Mouse (Mus musculus) brain, embryonic 14.5 days (tissue): ENCODE measurements around the gene Atp6v0e2. TPM values are rescaled to one million over a fixed set of nuclear protein-coding genes. Genes with fewer than 3 reads are reported as not detected.

Experiments used
- DNase-seq: peaks from one replicate; pipeline ENCODE4 v3.0.0-alpha.2; 2011; ENCODE audit warnings: low read depth
- CTCF ChIP-seq: fragments of 200-500 bp; IDR thresholded peaks from 2 replicates; pipeline ENCODE4 v1.5.1; 2012; ENCODE audit warnings: inconsistent platforms, mild to moderate bottlenecking, moderate library complexity, borderline replicate concordance; ENCODE audit not compliant: insufficient read depth, insufficient read length; ENCODE audit errors: extremely low read depth
- POLR2A ChIP-seq: fragments of 200-500 bp; IDR thresholded peaks from 2 replicates; pipeline ENCODE4 v1.6.1; 2012; ENCODE audit warnings: mild to moderate bottlenecking, inconsistent platforms, borderline replicate concordance; ENCODE audit not compliant: poor library complexity, insufficient read depth, insufficient read length, severe bottlenecking; ENCODE audit errors: extremely low read depth
- polyA plus RNA-seq: library from polyadenylated mRNA; depleted of rRNA; stranded (reverse); fragments of >200 nt; gene quantifications from 2 replicates; pipeline ENCODE4 v1.2.3, GENCODE M21; 2012

Atp6v0e2 gene
- polyA plus RNA-seq, 1 experiment: 220 TPM

DNA sequence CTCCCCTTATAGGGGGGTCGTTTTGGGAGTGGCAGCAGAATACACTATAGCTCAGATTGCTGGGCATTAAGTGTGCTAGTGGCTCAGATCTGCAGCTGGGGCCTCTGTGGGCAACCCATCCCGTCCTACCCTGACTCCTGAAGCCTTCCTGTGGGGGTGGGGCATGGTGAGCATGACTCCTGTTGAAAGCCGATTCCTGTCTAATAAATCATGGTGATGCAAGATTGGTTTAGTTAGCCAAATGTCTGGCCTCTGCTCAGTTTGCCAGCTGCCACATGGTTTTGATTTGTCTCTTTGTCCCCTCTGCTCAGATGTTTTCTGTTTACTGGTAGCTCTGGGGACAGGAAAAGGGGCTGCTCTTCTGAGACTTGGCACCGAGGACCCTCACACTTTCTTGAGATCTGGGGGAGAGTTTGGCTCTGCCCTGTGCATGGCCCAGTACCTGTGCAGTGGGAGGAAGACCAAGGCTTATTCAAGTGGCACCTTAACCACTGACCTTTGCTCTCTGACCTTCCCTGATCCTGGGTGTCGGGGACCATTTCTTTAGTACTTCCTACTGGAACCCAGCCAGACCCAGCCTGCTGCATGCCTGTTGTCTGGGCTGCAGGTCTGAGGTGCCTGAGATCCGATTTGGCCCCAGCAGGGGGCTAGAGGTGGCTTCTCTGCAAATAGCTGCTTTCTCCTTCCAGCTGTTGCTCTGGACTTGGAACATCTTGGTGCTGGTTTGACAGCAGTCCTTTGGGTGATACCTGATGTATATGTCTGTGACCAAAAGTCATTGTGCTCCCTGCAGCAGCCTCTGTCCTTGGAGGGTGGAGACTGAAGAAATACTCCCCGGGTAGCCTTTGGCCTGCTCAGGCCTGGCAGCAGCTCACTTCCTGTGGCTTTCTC, 4.4 kb downstream of the Atp6v0e2 start:
- DNase-seq: no peak
- TF ChIP-seq POLR2A (no peak), CTCF (no peak)

- DNase-seq: no peak
- TF ChIP-seq POLR2A: no peak
- no peak for TF ChIP-seq CTCF
Measured at GRCm38 (mm10) chr6:48542631-48543030, 5.2 kb downstream of the Atp6v0e2 start.

- no peak for TF ChIP-seq CTCF
- no peak for TF ChIP-seq POLR2A
Measured at GRCm38 (mm10) chr6:48545251-48545650, 7.8 kb downstream of the Atp6v0e2 start.

GRCm38 (mm10) chr6:48546271-48546670, 8.9 kb downstream of the Atp6v0e2 start:
- peak; percentile 52; the same call in 1 of the 2 replicates for TF ChIP-seq CTCF
- TF ChIP-seq POLR2A: no peak
- peak; percentile 53 for DNase-seq

More at GRCm38 (mm10) chr6:48545251-48545650, 7.8 kb downstream of the Atp6v0e2 start:
- no peak for DNase-seq

DNA sequence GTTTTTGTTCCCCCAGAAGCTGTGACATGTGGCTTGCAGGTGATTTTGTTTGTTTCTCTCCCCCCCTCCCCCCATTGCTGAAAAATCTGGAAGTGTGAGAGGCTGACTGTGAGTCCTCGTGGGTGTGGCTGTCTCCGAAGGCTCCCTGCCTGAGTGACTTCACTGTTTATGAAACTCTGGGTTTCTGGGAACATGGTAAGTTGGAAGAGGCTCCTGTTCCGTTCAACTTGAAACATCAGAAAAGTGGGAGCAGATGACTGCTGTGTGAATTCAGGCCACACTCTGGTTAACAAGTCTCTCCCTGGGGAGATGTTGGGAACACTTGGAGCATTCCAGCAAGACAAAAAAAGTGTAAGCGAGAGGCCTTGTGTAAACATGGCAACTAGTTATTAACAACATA, 9.4 kb downstream of the Atp6v0e2 start:
- TF ChIP-seq POLR2A (no peak), CTCF (no peak)
- DNase-seq: no peak

DNA sequence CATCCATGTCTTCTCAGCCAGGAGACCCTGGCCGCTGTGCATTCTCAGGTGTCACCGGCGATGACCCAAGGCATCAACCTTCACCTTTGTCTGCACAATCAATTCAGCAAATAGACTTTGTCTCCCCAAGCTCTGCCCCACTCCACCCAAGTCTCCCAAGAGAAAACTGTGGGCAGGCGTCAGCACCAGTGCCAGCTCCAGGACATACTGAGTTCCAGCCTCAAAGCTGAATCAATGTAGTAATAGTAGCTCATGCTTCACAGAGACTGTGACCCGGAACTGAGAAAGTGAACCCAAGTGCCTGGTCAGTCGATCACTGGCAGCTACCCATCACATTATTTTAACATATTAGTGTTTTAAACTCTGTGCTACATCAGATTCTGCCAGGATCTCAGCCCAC, 10.9 kb downstream of the Atp6v0e2 start:
- TF ChIP-seq POLR2A (no peak), CTCF (no peak)
- no peak for DNase-seq

DNA sequence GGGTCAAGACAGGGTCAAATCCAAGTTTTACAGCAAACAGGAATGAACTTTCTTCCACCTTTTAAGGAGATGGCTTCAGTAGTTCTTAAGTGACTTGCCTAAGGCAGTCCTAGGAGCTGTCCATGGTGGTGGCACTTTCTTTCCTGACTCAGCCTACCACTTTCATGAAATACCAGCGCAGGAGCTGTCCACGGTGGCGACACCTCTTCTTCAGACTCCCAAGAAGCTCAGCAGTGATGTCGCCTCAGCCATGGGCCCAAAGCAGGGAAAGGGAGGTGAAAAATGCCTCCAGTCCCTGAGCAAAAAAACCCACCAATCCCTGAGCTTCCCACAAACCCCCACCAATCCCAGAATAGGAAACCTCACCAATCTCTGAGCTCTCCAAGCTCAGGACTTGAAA, 15.5 kb downstream of the Atp6v0e2 start:
- DNase-seq: no peak
- no peak for TF ChIP-seq POLR2A
- no peak for TF ChIP-seq CTCF

DNA sequence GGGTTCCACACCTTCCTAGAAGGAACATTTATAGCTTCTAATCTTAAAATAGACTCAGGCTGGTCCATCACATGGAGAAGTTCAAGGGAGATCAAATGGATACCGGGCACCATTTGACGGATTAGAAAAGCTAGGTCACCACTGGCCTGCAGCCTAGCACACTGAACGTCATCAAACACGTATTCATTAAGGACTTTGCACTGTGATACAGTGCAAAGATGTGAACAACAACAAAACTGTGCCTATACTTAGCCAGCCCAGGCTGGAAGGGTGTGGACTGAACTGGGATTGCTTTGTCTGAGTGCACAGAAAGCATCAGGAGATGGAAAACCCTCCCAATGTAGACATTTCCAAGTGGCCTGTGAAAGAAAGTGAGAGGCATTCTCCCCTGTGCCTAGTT, 16.4 kb downstream of the Atp6v0e2 start:
- DNase-seq: no peak
- TF ChIP-seq CTCF (no peak), POLR2A (no peak)

GRCm38 (mm10) chr6:48554280-48555103, 17.1 kb downstream of the Atp6v0e2 start, which contains the start of gene Lrrc61:
Gene Lrrc61 (plus strand): TSS chr6:48554796.
- DNase-seq: peak; percentile 99
- TF ChIP-seq POLR2A (peak; percentile 66; the same call in 1 of the 2 replicates), CTCF (no peak)

DNA sequence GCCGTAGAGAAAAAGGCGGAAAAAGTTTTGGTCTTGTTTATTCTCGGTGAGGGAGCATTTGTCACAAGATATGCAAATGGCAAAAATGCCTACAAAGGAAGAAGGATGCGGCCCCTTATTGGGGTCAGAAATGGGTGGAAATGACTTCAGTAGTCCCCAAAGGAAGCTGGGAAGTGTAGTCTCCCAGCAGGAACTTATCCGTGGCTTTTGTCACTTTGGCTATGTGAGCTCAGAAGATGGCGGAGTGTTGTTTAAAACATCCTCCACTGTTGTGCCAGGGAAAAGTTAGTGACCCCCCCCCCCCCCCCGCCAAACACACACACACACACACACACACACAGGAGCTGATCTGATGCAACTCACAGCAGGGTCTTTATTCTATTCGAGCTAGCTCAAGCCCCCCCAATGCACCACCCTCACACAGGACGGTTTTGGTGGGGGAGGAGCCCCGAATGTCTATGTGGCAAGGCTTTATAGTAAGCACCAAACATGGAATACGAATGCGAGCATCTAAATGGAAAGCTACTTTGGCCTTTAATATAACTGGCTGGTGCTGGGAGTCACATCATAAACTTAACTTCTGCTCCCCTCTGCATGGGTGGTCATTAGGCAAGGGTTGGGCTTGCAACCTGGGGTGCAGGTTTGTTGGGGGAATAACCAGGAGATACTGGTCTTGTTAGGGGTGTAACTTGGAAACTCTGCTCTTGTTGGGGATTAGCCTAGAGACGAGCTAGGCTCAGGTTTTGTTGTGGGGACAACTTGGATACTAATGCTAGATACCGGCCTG, 17.9 kb downstream of the Atp6v0e2 start:
- no peak for TF ChIP-seq CTCF
- TF ChIP-seq POLR2A: peak; percentile 28; the same call in 1 of the 2 replicates
- DNase-seq: peak; percentile 97

GRCm38 (mm10) chr6:48555956-48556355, 18.5 kb downstream of the Atp6v0e2 start:
- DNase-seq: no peak
- TF ChIP-seq POLR2A (no peak), CTCF (no peak)
